Mouse (Mus musculus) CD4-positive naive resting alpha-beta T cell, adult 76 days (primary cell): ENCODE data around the gene Olfr693. TPM values are rescaled to one million over a fixed set of nuclear protein-coding genes. Genes with fewer than 3 reads are reported as not detected.

Source experiments
- total RNA-seq: library from RNA; stranded (reverse); gene quantifications from one replicate; pipeline ENCODE4 v1.2.4, GENCODE M21; 2023

Olfr693 gene
- not detected for total RNA-seq

GRCm38 (mm10) chr7:106680484-106680883 is at the start of gene Olfr693:
Olfr693 (minus strand) TSS chr7:106680584.

GRCm38 (mm10) chr7:106716296-106716695 is 35.9 kb upstream of the Olfr693 start, which contains the start of gene Olfr695:
Olfr695 (minus strand) TSS chr7:106716396.

DNA sequence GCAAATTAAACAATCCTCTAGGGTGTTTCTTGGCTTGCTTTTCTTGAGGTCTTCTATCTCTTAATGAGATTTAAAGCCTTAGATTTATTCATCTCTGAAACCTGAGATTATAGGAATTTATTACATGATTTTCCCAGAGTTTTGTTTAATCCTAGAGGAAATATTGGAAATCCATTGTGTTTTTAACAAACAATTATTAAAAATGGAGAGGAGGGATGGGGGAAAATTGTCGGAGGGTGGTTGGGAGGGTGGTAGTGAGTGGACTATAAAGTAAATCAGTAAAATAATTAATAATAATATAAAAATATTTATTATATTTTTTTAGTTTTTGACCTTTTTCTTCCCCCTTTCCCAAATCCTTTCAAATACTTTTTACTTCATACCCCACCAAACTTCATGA is 11.3 kb upstream of the Olfr693 start, which contains the start of gene Olfr694:
TSS of gene Olfr694 (minus strand) at position 101 of the 400 bp plus-strand sequence.

Other genes starting within 250 kb of the Olfr693 start
- not detected for gene Olfr694, start 11.2 kb upstream of the Olfr693 start, total RNA-seq
- not detected for gene Olfr695, start 35.8 kb upstream of the Olfr693 start, total RNA-seq
- not detected for gene Olfr697, start 61.9 kb upstream of the Olfr693 start, total RNA-seq
- gene Olfr698, start 74.8 kb upstream of the Olfr693 start, total RNA-seq = not detected
- not detected for gene Olfr699, start 112.6 kb upstream of the Olfr693 start, total RNA-seq
- not detected for gene Olfr700, start 128.2 kb upstream of the Olfr693 start, total RNA-seq
- not detected for gene Olfr701, start 133.5 kb upstream of the Olfr693 start, total RNA-seq
- gene Olfr702, start 153.3 kb upstream of the Olfr693 start, total RNA-seq = not detected
- gene Olfr703, start 162.8 kb upstream of the Olfr693 start, total RNA-seq = not detected
- not detected for gene Olfr704, start 182.6 kb upstream of the Olfr693 start, total RNA-seq
- not detected for gene Olfr705, start 196.3 kb upstream of the Olfr693 start, total RNA-seq
- not detected for gene Olfr706, start 207.6 kb upstream of the Olfr693 start, total RNA-seq
- gene Olfr707, start 220.7 kb upstream of the Olfr693 start, total RNA-seq = not detected
- not detected for gene Olfr1532-ps1, start 227.4 kb upstream of the Olfr693 start, total RNA-seq